Mouse (Mus musculus): ENCODE results near the gene Dag1.

Gene Dag1

GRCm38 (mm10) chr9:108188511-108188910, 75.2 kb downstream of the Dag1 start:
- no peak for DNase-seq (ENCODE audit: low spot score in 2 of 2)

DNA sequence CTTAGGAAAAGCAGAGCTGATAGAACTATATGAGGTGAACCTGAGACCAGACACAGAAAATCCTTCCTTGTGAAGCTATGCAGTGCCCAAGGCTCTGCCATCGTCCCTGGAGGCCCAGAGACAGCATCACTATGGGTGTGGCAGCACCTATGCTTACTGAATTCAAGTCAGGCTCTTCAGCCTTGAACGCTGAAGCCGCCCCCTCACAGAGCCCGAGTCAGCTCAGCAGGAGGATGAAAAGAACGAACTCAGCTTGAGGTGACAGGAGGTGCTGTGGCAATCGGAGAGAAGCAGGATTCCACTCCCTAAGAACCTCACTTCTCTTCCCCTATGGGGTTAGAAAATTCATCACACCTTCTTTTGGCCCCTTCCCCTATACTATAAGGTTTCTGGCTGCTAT, 76.1 kb downstream of the Dag1 start:
- DNase-seq (ENCODE audit: low spot score in 2 of 2): no peak

DNA sequence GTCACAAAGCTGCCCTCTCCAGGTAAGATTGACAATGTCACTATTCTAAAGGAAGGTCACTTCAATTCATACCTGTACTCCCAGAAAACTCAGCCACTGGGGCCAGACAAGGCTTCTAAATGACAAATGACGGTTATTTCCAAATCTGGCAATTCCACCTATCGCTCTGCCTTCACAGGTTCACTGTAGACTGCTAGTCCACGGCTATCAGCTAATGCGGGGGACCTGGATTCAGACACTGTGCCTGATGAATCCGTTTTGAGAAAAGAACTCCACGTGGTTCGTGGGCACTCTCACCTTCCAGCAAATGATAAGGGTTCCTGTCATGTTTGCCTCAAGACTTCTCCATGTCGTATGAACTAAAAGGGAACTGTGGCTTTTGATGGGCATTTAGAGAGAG, 78.0 kb downstream of the Dag1 start:
- DNase-seq (ENCODE audit: low spot score in 2 of 2): no peak

- DNase-seq (ENCODE audit: low spot score in 2 of 2): no peak
Measured at GRCm38 (mm10) chr9:108183531-108183994, 80.2 kb downstream of the Dag1 start.

GRCm38 (mm10) chr9:108182806-108183506, 80.8 kb downstream of the Dag1 start:
- no peak for DNase-seq (ENCODE audit: low spot score in 2 of 2)

- no peak for DNase-seq (ENCODE audit: low spot score in 2 of 2)
Measured at GRCm38 (mm10) chr9:108178391-108178790, 85.4 kb downstream of the Dag1 start.

DNA sequence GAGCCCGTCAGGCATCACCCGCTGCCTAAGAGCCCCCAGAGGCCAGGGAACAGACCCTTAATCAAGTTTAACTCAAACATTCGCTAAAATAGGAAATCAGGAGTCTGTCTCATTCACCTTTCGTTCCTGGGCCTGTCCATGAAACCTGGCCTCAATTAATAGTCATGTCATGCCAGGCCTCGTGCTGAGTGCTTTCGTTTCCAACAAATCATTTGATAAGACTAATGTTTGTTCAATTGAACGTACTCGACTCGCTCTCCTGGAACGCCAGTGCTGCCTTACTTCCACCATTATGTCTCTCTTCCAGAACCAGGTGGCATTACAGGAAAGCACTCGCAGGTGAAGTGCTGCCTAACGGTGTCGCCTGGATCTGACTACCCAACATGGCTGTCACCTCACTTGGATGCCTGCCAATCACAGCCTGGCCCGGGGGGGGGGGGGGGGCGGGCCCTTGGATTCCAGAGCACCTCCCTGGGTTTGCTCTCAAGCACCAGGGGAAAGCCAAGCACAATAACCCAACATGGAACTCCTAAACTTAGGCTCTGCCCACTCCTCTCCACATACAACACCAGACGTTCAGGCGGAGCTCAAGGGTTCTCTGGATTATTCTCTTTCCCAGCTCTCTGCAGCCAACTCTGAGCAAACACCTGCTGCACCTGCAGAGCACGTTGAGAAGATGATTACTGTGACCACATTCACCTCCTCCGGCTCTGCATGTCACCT, 88.5 kb downstream of the Dag1 start:
- no peak for DNase-seq (ENCODE audit: low spot score in 2 of 2)

- no peak for DNase-seq (ENCODE audit: low spot score in 2 of 2)
Measured at GRCm38 (mm10) chr9:108172777-108173350, 90.9 kb downstream of the Dag1 start.

- DNase-seq (ENCODE audit: low spot score in 2 of 2): peak in 1 of 2 experiments; percentile 7
Measured at GRCm38 (mm10) chr9:108169751-108170150, 94.0 kb downstream of the Dag1 start.

- DNase-seq (ENCODE audit: low spot score in 2 of 2): no peak
Measured at GRCm38 (mm10) chr9:108165143-108165542, 98.6 kb downstream of the Dag1 start.

DNA sequence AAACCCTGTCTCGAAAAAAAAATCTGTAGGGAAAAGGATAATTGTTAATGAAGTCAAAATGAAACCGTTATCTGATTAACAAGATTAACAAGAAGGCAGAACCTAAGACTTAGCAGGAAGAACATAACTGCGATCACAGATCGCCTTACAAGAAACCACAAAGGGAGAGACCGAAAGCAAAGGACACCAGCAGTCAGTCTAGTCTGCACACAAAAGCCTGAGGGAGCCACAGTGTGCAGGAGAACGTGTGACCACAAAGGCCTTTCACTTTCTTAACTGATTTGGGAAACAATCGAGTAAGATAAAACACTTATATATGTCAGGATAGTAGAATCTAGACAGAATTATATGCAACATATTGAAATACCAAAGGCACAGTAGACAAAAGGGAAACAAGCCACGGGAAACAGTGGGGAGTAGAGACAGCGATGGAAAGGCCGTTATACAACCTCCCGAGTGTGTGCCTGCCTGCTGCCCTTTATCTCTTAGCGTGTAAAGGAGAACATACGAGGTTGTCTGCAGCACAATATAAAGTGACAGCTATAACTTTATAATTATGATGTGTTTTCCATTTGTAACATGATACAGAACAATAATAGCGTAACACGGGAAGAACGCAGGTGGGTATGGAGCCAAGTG, 100.0 kb downstream of the Dag1 start:
- DNase-seq (ENCODE audit: low spot score in 2 of 2): no peak

DNA sequence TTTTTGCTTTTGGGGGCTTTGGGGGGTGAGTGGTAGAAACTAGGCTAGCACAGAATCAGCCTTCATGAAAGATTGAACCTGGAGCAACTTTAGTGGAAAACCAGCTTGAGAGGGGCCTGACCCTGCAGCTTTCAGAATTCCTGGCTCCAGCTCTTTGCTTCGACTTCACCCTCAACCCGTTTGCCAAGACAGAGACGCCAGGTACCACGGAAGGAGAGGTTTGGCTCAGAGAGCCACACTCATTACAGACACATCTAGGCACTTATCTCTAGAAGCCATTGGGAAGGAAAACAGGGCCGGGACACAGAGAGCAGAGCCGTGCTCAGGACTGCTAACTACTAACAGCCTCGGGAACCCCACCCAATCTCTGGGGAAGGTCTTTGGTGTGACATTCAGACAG, 105.9 kb downstream of the Dag1 start:
- no peak for DNase-seq (ENCODE audit: low spot score in 2 of 2)

GRCm38 (mm10) chr9:108157451-108157850, 106.3 kb downstream of the Dag1 start:
- no peak for DNase-seq (ENCODE audit: low spot score in 2 of 2)

- no peak for DNase-seq (ENCODE audit: low spot score in 2 of 2)
Measured at GRCm38 (mm10) chr9:108156786-108157185, 107.0 kb downstream of the Dag1 start.

- no peak for DNase-seq (ENCODE audit: low spot score in 2 of 2)
Measured at GRCm38 (mm10) chr9:108154814-108155213, 108.9 kb downstream of the Dag1 start.

All from urinary bladder, postnatal 36 days (tissue).